Mouse (Mus musculus) gastrocnemius, postnatal 36 days (tissue): Measurements from ENCODE around the gene Abcf3. TPM values are rescaled to one million over a fixed set of nuclear protein-coding genes. Genes with fewer than 3 reads are reported as not detected.

ENCODE experiments used
- DNase-seq, 2 experiments: peaks; one replicate each; pipeline ENCODE4 v3.0.0; 2022
- intact Hi-C: fragments of 180-260 bp; cut with DNase I; formaldehyde crosslinking; loops from one replicate; pipeline ENCODE4 v1.15.1; 2025
- microRNA-seq, 2 experiments: library from miRNA; unstranded; fragments of <30 nt; microRNA quantifications; one replicate each; pipeline ENCODE4 v1.2.0; 2021
- total RNA-seq, 2 experiments: library from RNA; stranded (reverse); gene quantifications; 2 replicates each; pipeline ENCODE4 v1.2.3; 2021

Abcf3 gene
- total RNA-seq, 2 experiments from 2014 or later, result 51.0 to 69.7 TPM

- intact Hi-C loops, result no loop called here
These were observed 62.4 kb downstream of the Abcf3 start for GRCm38 (mm10) chr16:20610501-20611356.

More at GRCm38 (mm10) chr16:20610501-20611356, 62.4 kb downstream of the Abcf3 start:
- DNase-seq, result peak; percentile 55 to 74

Small RNA genes lying within 50 kb of the gene (microRNA-seq; reads per million reads assigned to microRNA genes)
- gene Mir1224, result 1.4 to 1.5 reads per million in 2 experiments

Other genes starting within 250 kb of the Abcf3 start
- 10 to 100 TPM; 55.2 to 75.3 TPM for gene Parl, start 246.2 kb upstream of the Abcf3 start, total RNA-seq
- gene Cyp2ab1, start 223.2 kb upstream of the Abcf3 start, total RNA-seq, result 1 to 10 TPM in 1 of 2 experiments, not detected in 1; 1.2 TPM
- 10 to 100 TPM; 60.7 to 61.2 TPM for gene Abcc5, start 122.2 kb upstream of the Abcf3 start, total RNA-seq
- gene Eif2b5, start 49.8 kb upstream of the Abcf3 start, total RNA-seq, result 10 to 100 TPM; 44.2 to 56.1 TPM
- gene Dvl3, start 31.6 kb upstream of the Abcf3 start, total RNA-seq, result 10 to 100 TPM; 27.8 to 28.8 TPM
- 100 to 1,000 TPM; 133 to 135 TPM for gene Ap2m1, start 13.1 kb upstream of the Abcf3 start, total RNA-seq
- gene Vwa5b2, start 40.9 kb downstream of the Abcf3 start, total RNA-seq, result not detected
- 1 to 10 TPM; 3.7 to 5.5 TPM for gene Eef1akmt4, start 63.0 kb downstream of the Abcf3 start, total RNA-seq
- gene Gm49333, start 63.0 kb downstream of the Abcf3 start, total RNA-seq, result not detected
- 10 to 100 TPM; 12.7 to 15.8 TPM for gene Alg3, start 63.2 kb downstream of the Abcf3 start, total RNA-seq
- gene Camk2n2, start 72.7 kb downstream of the Abcf3 start, total RNA-seq, result 1 to 10 TPM; 1.0 to 1.3 TPM
- under 1 TPM; 0.30 to 0.41 TPM for gene Ece2, start 81.3 kb downstream of the Abcf3 start, total RNA-seq
- gene Psmd2, start 103.1 kb downstream of the Abcf3 start, total RNA-seq, result 100 to 1,000 TPM; 189 to 197 TPM
- gene Eif4g1, start 119.7 kb downstream of the Abcf3 start, total RNA-seq, result 100 to 1,000 TPM; 395 to 402 TPM
- 10 to 100 TPM; 50.1 to 79.3 TPM for gene Fam131a, start 144.7 kb downstream of the Abcf3 start, total RNA-seq
- gene Polr2h, start 169.1 kb downstream of the Abcf3 start, total RNA-seq, result 1 to 10 TPM; 7.7 to 9.3 TPM
- gene Clcn2, start 169.2 kb downstream of the Abcf3 start, total RNA-seq, result 1 to 10 TPM in 1 of 2 experiments, under 1 TPM in 1; 0.99 to 1.0 TPM
- 1 to 10 TPM; 2.3 to 3.0 TPM for gene Chrd, start 184.6 kb downstream of the Abcf3 start, total RNA-seq
- gene Thpo, start 185.9 kb downstream of the Abcf3 start, total RNA-seq, result 1 to 10 TPM; 3.6 to 4.0 TPM